Mouse (Mus musculus): ENCODE measurements at regions not wholly inside any gene's neighbourhood (a gene's known extent, or its start where the extent isn't known, plus 50 kb on each side); places are given as distances from the start of the nearest gene placed in this dataset.

GRCm38 (mm10) chr6:50776931-50777495 is 122.8 kb upstream of the Npvf start:
- DNase-seq (ENCODE audit: extremely low spot score in 1 of 2, low spot score in 1 of 2), result peak; percentile 78 to 80

DNA sequence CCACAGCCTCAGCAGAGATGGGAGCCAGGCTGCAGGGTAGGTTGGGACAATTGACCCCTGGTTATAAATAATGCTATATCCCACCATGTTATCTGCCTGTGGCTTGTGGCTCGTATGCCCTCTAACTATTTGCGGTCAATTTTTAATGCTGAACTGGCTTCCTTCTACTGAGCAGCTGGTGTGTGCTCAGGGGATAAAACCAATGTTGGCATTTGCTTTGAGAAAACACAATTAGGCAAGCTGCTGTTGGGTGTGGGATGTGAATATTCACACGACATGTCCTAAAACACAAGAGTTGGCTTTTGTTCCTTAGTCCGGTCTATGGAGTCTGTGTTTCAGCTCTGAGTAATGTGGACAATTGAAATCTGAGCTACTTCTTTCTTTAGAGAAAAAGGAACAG is 123.6 kb upstream of the Npvf start:
- DNase-seq (ENCODE audit: extremely low spot score in 1 of 2, low spot score in 1 of 2), result no peak

DNA sequence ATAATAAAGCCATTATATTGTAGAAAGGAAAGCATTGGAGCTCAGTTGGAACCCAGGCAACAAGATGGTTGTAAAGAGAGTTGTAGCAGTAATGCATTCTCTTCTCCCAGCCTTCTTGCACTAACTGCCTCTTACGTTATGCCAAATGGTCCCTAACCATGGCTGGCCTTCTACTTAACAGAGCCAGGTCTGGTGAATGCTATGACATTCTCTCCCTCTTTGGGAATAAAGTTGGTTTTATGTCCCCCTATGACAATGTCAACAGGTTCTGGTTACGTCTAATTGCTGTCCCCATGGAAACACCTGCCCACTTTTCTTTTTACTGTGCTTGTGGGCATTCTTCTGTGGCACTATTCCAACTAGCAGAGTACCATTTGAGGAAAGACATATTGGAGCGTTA is 126.4 kb upstream of the Npvf start:
- no peak for DNase-seq (ENCODE audit: extremely low spot score in 1 of 2, low spot score in 1 of 2)

DNA sequence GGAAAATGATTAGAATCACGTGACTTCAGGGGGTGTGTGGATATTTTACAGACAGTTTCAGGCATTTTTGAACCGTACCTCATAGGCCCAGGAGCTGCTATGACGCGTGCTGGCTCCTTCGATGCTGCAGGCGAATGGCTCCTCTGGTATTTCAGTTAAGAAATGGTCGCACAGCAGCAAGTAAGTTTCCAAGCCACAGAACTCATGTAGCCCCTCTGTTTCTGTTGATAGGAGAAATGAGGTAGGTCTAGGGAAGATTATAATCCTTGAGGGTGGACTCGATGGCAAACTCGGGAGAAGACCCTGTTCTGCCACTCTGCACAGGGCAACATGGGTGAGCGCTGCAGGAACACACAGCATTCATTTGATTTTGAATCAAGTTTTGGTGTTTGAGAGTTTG is 127.0 kb upstream of the Npvf start:
- DNase-seq (ENCODE audit: extremely low spot score in 1 of 2, low spot score in 1 of 2), result no peak

DNA sequence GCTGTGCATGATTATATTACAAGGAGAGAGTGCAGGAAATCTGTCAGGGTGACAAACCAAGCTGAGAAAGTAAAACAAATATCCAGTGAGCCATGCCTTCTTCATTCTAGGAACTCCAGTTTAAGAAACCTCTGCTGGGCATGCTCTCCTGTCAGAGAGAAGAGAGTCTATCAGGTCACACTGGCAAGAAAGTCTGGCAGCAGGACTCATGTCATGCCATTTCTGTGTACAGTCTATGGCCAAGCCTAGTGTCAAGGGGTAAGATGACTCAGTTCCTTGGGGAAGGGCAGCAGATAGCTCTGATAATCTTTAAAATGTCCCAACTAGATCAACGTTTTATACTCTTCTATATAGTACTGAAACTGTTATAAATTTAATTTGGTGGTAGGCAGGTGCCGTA is 128.0 kb upstream of the Npvf start:
- no peak for DNase-seq (ENCODE audit: extremely low spot score in 1 of 2, low spot score in 1 of 2)

GRCm38 (mm10) chr6:50783494-50783893 is 129.3 kb upstream of the Npvf start:
- DNase-seq (ENCODE audit: extremely low spot score in 1 of 2, low spot score in 1 of 2), result peak in 1 of 2 experiments; percentile 47

DNA sequence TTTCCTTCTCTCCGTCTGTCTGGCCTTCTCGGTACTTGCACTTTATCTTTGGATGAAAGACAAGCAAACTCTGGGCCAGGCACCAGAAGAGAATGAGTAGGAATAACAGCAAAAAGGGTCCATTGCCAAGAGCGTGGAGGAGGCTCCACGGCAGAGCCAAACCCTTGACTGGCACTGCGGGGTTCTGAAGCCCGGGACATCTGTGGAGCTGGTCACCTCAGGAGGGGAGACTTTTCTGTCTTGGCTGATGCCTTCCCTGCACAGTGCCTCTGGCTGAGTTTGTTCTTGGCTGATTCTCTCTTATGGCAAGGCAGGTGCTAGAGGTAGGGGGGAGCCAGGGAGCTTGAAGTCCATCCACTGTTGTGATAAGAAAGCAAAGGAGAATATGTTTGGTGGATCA is 130.1 kb upstream of the Npvf start:
- no peak for DNase-seq (ENCODE audit: extremely low spot score in 1 of 2, low spot score in 1 of 2)

DNA sequence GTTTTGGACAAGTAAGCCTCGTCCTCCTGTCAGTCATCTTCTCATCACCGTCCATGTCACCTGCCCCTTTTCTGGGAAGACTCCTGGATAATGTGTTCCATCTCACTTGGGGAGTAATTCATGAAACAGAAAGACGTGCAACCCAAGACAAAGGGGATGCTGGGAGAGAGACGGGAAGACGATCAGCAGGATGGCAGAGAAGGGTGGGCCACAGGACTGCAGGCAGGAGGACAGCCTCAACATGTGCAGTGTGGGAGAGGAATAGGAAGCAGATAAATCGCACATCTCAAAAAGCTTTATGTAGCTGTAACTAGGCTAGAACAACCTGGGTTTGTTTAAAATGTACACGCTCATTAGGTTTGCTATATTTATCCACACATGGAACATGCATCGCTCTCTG is 133.4 kb upstream of the Npvf start:
- no peak for DNase-seq (ENCODE audit: extremely low spot score in 1 of 2, low spot score in 1 of 2)

DNA sequence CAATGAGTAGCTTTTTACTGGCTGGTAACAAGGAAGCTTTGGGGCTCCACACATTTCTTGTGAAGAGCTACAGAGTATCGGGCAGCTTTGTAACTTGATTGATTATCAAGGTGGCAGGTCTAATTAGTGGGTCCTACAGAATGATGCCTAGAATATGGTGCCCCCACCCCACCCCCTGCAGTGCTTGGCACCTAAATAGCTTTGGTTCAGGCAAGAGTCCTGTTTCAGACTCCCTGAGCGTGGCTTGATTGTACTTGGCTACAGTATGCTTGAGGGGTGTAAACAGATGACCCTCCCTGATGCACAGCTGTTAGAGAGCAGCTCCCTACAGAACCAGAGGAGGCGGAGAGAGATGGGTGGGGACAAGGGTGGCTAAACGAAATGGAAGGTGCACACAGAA is 145.7 kb upstream of the Npvf start:
- no peak for DNase-seq (ENCODE audit: extremely low spot score in 1 of 2, low spot score in 1 of 2)

DNA sequence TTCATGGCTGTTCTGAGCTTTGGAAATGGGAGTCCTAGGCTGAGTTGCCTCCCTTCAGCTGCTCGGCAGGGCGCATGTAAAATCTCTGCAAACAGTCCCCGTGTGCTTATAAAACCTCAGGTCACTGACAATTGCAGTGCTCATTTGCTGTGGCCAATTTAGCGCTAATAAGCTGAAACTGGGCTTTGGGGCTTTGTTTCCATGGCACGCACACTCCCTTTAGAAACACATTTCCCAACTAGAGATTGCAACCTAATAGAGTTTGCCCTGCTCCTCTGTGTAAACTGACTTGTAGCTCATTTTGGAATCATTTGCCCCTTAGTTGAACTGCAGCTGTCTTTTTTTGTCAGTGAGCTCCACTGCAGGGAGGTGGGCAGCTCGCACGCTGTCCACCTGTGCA is 148.7 kb upstream of the Npvf start:
- DNase-seq (ENCODE audit: extremely low spot score in 1 of 2, low spot score in 1 of 2), result no peak

- DNase-seq (ENCODE audit: extremely low spot score in 1 of 2, low spot score in 1 of 2), result no peak
Observed at GRCm38 (mm10) chr6:50804477-50805005, 150.3 kb upstream of the Npvf start.

- peak in 1 of 2 experiments; percentile 73 for DNase-seq (ENCODE audit: extremely low spot score in 1 of 2, low spot score in 1 of 2)
Observed at GRCm38 (mm10) chr6:50806376-50807077, 152.3 kb upstream of the Npvf start.

DNA sequence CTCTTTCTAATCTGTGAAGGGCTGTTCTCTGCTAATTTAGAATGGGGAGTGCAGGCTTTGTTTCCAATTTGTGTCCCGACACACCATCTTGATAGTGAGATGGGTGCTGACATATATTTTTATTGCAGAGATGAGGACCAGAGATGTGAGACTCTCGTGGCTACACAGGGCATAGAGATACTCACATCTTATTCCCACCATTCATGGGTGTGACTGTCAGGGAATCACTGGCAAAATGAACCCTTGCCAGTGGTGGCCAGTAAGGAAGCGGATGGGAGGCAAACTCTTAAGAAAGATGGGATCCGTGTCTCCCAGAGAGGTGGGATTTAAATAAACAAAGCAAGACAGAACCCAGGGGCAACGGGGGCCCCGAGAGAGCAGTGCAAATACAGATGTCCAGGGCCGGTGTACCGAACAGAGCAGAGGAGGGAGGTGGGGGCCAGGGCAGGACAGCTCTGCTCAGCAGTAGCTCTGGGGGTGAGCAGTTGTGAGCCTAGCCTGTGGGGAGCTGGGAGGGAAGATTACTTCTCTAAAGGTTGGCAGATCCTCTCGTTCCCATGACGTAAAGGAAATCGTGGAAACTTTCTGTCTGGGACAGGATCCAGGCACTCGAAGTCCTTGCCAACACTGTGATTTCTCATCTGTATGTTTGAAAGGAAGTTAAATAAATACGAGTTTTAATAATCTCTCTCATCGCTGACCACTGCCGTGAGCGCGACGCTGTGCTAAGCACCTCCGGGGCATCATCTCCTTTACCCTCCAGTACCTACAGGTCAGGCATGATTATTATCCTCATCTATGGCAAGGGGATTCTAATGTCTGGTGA is 153.2 kb upstream of the Npvf start:
- peak in 1 of 2 experiments; percentile 44 for DNase-seq (ENCODE audit: extremely low spot score in 1 of 2, low spot score in 1 of 2)

GRCm38 (mm10) chr6:50808126-50808525 is 153.9 kb upstream of the Npvf start:
- peak in 1 of 2 experiments; percentile 91 for DNase-seq (ENCODE audit: extremely low spot score in 1 of 2, low spot score in 1 of 2)

GRCm38 (mm10) chr6:50808811-50809668 is 154.8 kb upstream of the Npvf start:
- no peak for DNase-seq (ENCODE audit: extremely low spot score in 1 of 2, low spot score in 1 of 2)

DNA sequence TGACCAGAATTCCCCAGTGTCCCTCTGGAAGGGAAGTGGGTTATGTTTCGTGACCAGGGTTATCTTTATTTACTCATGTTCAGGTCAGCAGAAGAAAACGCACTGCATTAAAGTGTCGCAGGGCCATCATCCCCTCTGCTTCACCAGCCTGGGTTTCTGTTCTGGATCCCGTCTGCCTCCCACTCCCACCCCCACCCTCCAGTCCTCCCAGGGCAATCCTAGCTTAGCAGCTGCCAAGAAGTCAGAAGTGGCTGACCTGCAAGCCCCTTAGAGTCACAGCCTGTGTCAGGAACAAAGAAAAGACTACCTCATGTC is 155.4 kb upstream of the Npvf start:
- no peak for DNase-seq (ENCODE audit: extremely low spot score in 1 of 2, low spot score in 1 of 2)

GRCm38 (mm10) chr6:50814936-50815500 is 160.8 kb upstream of the Npvf start:
- DNase-seq (ENCODE audit: extremely low spot score in 1 of 2, low spot score in 1 of 2), result no peak

DNA sequence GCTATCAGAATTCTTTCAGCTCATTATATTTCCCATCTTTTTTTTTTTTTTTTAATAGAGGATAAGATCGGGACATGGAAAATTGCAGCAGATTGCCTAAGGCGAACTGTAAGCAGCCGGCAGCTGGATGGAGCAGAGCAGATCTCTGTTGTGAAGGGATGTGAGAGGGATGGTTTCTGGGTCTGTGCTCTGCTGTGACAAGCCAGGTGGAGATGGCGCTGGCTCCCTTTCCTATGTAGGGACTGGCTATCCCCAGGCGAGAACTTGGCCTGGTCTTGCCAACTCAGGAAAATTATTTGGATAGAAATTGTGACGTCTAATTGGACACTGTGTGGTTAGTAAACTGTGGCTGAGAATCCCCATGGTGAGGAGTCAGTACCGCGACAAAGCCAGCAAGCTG is 161.3 kb upstream of the Npvf start:
- DNase-seq (ENCODE audit: extremely low spot score in 1 of 2, low spot score in 1 of 2), result no peak

DNA sequence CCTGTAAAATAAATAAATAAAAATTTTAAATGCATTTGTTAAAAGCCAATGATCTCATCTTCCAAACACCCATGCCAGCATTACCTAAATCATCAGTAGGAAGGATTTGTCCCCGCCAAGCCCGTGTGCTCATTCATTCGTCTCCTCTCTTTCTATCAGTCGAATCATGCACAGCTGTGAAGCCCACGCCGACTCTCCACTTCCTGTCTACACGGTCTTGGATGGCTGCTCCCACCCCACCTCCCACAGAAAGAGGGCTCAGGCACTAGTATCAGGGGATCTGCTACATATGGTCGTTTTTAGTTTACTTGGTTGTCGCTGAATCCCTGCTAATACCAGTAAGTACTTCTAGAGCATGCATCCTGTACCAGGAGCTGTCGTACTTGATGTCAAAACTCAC is 163.2 kb upstream of the Npvf start:
- DNase-seq (ENCODE audit: extremely low spot score in 1 of 2, low spot score in 1 of 2), result no peak

- no peak for DNase-seq (ENCODE audit: extremely low spot score in 1 of 2, low spot score in 1 of 2)
Observed at GRCm38 (mm10) chr6:50818433-50818832, 164.2 kb upstream of the Npvf start.
